Mouse (Mus musculus) spleen, adult 2 months (tissue): ENCODE measurements around the gene Tmem43.

ENCODE experiments used
- CTCF ChIP-seq: fragments of 200-500 bp; IDR thresholded peaks from 2 replicates; pipeline ENCODE4 v1.5.1; 2011; ENCODE audit warnings: mild to moderate bottlenecking, inconsistent platforms; ENCODE audit not compliant: insufficient read depth, insufficient read length, insufficient replicate concordance; ENCODE audit errors: extremely low read depth
- POLR2A ChIP-seq: fragments of 200-500 bp; IDR thresholded peaks from 2 replicates; pipeline ENCODE4 v1.6.1; 2011; ENCODE audit warnings: low read depth, low read length, inconsistent platforms

- no peak for TF ChIP-seq CTCF
- no peak for TF ChIP-seq POLR2A
Observed at GRCm38 (mm10) chr6:91522816-91523215, 49.3 kb downstream of the Tmem43 start.
